Mouse (Mus musculus) forelimb bud, embryonic 11.5 days (tissue): Measurements from ENCODE around the gene Gm10570.

Source experiments
- DNase-seq: peaks from one replicate; pipeline ENCODE4 v3.0.0-alpha.2; 2012; ENCODE audit warnings: low read depth, low spot score

Gene Gm10570

GRCm38 (mm10) chr4:130273698-130274345 is 34.7 kb downstream of the Gm10570 start:
- no peak for DNase-seq

- DNase-seq = no peak
Observed at GRCm38 (mm10) chr4:130270611-130271347, 37.7 kb downstream of the Gm10570 start.

DNA sequence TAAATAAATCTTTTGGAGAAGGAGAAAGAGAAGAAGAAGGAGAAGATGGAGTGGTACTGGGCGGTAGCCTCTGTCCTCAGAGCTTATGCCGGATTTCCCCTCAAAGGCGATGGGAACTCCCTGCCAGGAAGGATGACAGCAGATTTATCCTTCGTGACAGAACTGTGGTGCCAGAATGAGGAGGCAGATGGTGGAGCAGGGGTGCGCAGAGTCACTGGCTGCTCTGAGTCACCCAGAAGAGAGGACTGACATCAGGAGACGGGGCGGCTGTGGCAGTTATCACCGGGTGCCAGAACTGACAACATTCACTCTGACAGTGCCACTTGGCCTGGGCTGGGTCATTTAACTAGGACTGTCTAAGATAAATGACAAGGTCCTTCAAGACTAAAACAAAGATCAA is 38.4 kb downstream of the Gm10570 start:
- no peak for DNase-seq

- DNase-seq = no peak
Observed at GRCm38 (mm10) chr4:130268736-130269135, 39.7 kb downstream of the Gm10570 start.

GRCm38 (mm10) chr4:130267069-130267468 is 41.4 kb downstream of the Gm10570 start:
- no peak for DNase-seq

GRCm38 (mm10) chr4:130266601-130267000 is 41.9 kb downstream of the Gm10570 start:
- no peak for DNase-seq

DNA sequence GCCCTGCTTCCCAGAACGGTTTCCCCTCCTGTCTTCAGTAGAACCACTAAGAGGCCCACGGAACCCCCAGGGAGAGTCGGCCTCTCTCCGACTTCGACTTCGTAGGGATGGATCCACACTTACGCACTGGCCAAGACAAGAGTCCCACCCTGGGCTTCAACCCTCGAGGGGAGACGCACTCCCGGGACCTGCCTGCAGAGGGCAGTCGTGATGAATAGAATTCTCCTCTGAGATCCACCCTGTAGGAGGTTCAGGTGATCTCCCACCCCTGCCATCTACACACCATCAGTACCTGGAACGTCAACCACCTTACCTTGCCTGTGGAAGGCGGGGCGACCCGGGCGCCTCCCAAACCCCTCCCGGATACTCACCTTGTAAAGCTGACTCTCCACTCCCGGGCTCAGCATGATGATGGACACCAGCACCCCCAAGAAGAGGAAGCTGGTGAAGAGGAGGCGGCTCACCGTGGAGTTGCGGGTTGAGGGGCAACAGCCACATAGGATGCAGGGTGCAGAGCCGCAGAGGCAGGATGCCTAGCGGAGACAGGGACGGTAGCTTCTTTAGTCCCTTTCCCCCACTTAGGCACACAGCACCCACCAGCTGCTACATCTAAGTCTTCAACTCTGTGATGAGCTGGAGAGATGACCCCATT is 43.6 kb downstream of the Gm10570 start:
- DNase-seq = peak; percentile 55

DNA sequence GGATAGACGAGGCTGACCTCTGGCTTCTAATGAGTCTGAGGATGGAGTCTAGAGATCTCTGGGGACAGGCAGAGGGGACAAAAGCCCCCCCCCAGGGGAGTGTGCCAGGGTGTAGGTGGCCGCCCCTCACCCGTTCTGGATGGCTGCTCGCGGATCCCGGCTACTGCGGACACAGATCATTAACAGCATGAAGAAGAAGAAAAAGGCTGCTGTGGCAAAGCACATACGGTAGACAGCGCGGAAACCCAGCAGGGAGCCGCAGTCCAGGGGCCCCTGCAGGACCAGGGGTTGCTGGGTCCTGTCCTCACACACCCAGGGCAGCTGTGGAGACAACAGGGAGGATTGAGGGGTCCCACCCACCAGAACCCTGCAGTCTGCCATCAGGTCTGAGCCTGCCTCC is 44.3 kb downstream of the Gm10570 start:
- DNase-seq = no peak

GRCm38 (mm10) chr4:130260406-130260805 is 48.1 kb downstream of the Gm10570 start:
- DNase-seq = no peak
